Mouse (Mus musculus) bone marrow macrophage, adult 2 months (primary cell): ENCODE measurements around the gene Commd7.

ENCODE experiments used
- CTCF ChIP-seq: IDR thresholded peaks from 2 replicates; pipeline ENCODE4 v1.5.1; 2012; ENCODE audit warnings: low read depth, mild to moderate bottlenecking, low read length, moderate library complexity
- POLR2A ChIP-seq: IDR thresholded peaks from 2 replicates; pipeline ENCODE4 v1.6.1; 2012; ENCODE audit warnings: mild to moderate bottlenecking, low read depth, low read length, borderline replicate concordance

GRCm38 (mm10) chr2:153616893-153617292, 15.7 kb downstream of the Commd7 start:
- TF ChIP-seq CTCF (no peak), POLR2A (no peak)
